Mouse (Mus musculus): ENCODE results near the gene Nemp1. TPM values are rescaled to one million over a fixed set of nuclear protein-coding genes. Genes with fewer than 3 reads are reported as not detected.

The Nemp1 gene
- polyA plus RNA-seq, 1 experiment, result 3.6 TPM

DNA sequence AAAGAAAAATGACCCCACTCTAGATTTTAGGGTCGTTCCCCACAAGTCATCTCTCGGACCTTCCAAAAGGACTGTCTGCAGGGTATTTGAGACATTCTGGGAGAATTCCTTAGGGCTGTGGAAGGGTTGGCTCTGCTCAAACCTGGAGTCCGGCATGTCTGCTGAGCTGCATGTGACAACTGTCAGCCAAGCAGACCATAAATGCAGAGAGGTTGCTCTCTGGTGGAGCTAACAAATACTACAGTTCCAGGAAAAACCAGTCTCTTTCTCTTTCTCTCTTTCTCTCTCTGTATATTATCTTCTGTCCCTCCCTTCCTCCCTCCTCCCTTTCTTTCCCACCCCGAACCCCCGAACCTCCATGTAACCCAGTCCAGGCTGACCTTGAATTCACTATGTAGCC, 67.7 kb downstream of the Nemp1 start:
- DNase-seq, result no peak
- no peak for TF ChIP-seq POLR2A (IDR thresholded peaks at IDR 0.05; ENCODE audit: borderline replicate concordance, extremely low read depth, low read depth, low read length)
- TF ChIP-seq CTCF (IDR thresholded peaks at IDR 0.05; ENCODE audit: insufficient read depth, low read length), result peak; percentile 51; the same call in 1 of the 2 replicates
- Histone ChIP-seq H3K4me1 (ENCODE audit: control insufficient read depth, insufficient read depth, low read length) (peaks cover 19% of the 10 kb centered on the region), H3K4me3 (replicated peaks; ENCODE audit: extremely low read depth, low read depth, low read length) (no peak overlapping the region)
- WGBS, result 34% methylated on average over 5 of the region's 5 CpGs

DNA sequence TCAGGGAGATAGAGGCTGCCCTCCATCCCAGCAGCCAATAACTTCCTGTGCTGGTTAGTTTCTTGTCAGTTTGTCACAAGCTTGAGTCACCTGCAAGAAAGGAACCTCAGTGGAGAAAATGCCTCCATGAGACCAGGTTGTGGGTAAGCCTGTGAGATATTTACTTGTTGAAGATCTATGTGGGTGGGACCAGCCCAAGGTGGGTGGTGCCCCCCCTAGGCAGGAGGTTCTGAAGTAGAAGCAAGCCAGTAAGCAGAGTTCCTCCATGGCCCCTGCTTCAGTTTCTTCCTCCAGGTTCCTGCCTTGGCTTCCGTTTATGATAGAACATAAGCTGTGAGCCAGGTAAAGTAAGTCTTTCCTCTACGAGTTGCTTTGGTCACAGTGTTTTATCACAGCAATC, 69.6 kb downstream of the Nemp1 start:
- H3K4me3 ChIP-seq (replicated peaks; ENCODE audit: extremely low read depth, low read depth, low read length), result no peak overlapping the region
- H3K4me1 ChIP-seq (ENCODE audit: control insufficient read depth, insufficient read depth, low read length), result peaks cover 21% of the 10 kb centered on the region
- no peak for TF ChIP-seq CTCF (IDR thresholded peaks at IDR 0.05; ENCODE audit: insufficient read depth, low read length)
- TF ChIP-seq POLR2A (IDR thresholded peaks at IDR 0.05; ENCODE audit: borderline replicate concordance, extremely low read depth, low read depth, low read length), result no peak
- no peak for DNase-seq
- WGBS, result 65% methylated on average over 2 of the region's 2 CpGs

DNA sequence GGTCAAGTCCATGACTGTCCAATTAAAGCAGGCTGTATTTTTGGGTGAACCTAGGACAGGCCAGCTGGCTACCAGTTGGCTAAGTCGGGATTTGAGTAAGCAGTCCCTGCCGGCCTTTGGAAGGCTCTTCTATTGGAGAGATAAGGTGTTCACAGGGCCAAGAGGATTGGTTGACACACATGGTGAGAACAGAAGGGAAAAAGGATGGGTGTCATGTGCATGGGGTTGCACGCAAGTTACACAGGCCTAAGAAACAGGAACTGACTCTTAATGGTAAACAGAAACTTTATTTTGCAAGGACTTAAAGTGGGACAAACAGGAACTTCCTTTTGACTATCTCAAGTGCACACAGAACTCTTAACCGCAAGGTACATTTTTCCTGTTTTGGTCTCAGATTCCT, 70.2 kb downstream of the Nemp1 start:
- no peak for DNase-seq
- Histone ChIP-seq H3K4me3 (replicated peaks; ENCODE audit: extremely low read depth, low read depth, low read length) (no peak overlapping the region), H3K4me1 (ENCODE audit: control insufficient read depth, insufficient read depth, low read length) (peaks cover 21% of the 10 kb centered on the region)
- no peak for TF ChIP-seq POLR2A (IDR thresholded peaks at IDR 0.05; ENCODE audit: borderline replicate concordance, extremely low read depth, low read depth, low read length)
- no peak for TF ChIP-seq CTCF (IDR thresholded peaks at IDR 0.05; ENCODE audit: insufficient read depth, low read length)
- WGBS, result 30% methylated on average over 4 of the region's 4 CpGs

DNA sequence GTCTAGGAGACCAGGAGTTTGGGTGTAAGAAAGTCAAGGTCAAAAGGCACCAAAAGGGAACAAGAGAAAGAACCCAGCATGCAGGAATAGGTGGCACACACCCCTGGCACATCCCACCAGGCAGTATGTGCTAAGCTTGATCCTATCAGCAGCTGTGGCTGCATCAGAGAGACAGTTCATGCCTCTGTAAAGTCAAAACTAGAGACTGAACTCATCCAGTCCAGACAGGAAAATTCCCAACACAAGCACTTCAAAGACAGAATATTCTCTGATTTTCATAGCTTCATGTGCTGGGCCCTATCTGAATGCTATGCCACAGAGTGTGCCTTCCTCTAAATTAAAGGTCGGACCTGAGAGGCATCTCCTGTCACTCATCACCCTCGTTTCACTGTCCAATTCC, 70.9 kb downstream of the Nemp1 start:
- no peak for DNase-seq
- WGBS, result 42% methylated on average over 2 of the region's 2 CpGs
- Histone ChIP-seq H3K4me1 (ENCODE audit: control insufficient read depth, insufficient read depth, low read length) (peaks cover 21% of the 10 kb centered on the region), H3K4me3 (replicated peaks; ENCODE audit: extremely low read depth, low read depth, low read length) (no peak overlapping the region)
- TF ChIP-seq POLR2A (IDR thresholded peaks at IDR 0.05; ENCODE audit: borderline replicate concordance, extremely low read depth, low read depth, low read length) (no peak), CTCF (IDR thresholded peaks at IDR 0.05; ENCODE audit: insufficient read depth, low read length) (no peak)

DNA sequence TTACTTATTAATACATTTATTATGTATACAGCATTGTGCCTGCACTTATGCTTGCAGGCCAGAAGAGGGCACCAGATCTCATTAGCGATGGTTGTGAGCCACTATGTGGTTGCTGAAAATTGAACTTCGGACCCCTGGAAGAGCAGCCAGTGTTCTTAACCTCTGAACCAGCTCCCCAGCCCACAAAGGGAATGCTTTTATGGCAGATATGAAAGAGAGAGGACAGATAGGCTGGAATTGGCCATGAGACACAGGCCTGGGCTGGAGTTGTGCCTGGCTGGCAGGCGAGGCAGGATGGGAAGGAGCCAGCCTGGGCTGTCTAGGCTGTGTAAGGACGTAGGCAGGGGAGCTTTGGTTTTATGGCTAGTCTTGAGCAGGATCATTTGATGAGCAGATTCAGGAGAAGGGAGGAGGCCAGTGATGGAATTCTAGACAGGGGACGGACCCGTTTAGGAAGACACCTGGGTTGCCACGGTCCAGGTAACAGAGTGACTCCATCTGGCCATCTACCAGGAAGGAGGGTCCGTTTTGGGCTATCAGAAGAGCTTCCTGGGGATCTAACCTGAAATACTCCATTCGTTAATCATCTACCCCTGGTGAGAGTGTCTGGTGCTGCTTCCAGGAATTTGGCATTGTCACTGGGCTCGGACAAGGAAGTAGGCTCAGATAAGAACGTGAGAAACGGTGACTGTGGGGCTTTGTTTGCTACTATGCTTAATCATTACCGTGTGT, 71.6 kb downstream of the Nemp1 start:
- WGBS, result 33% methylated on average over 13 of the region's 13 CpGs
- TF ChIP-seq CTCF (IDR thresholded peaks at IDR 0.05; ENCODE audit: insufficient read depth, low read length), result peak; percentile 45
- no peak for TF ChIP-seq POLR2A (IDR thresholded peaks at IDR 0.05; ENCODE audit: borderline replicate concordance, extremely low read depth, low read depth, low read length)
- Histone ChIP-seq H3K4me1 (ENCODE audit: control insufficient read depth, insufficient read depth, low read length) (peaks cover 21% of the 10 kb centered on the region), H3K4me3 (replicated peaks; ENCODE audit: extremely low read depth, low read depth, low read length) (no peak overlapping the region)
- DNase-seq, result peak; percentile 42

DNA sequence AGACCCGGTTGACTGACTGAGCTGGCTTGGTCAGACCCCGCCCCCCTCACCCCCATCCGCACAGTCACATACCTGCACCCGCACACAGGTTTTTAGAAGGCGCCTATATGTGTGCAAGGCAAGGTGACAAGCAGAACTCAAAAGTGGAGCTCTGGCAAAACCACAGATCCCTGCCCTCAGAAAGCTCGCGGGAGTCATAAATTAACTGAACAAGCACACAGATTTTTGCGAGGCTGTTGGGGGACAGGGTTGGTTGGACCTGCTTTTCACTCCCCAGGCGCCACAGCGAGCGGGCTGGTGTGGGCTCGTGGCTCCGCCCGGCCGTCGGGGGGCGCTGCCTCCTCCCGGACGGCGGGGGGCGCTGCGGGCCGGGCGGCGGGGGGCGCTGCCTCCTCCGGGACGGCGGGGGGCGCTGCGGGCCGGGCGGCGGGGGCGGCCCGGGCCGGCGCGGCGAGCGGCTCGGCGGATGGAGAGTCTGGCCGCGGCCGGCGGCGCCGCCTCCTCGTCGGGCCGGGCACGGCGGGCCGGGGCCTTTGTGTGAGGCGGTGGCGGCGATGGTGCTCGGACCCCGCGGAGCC, 72.5 kb downstream of the Nemp1 start, which contains the start of gene Zbtb39:
Gene Zbtb39 (plus strand): TSS at position 456 of the 578 bp plus-strand sequence.
- H3K4me3 ChIP-seq (replicated peaks; ENCODE audit: extremely low read depth, low read depth, low read length), result peak within 1 kb of the TSS; percentile 78
- TF ChIP-seq POLR2A (IDR thresholded peaks at IDR 0.05; ENCODE audit: borderline replicate concordance, extremely low read depth, low read depth, low read length), result no peak
- 0 out of 2 replicates have a peak, but pooled peaks have one; percentile 3 for TF ChIP-seq CTCF (IDR thresholded peaks at IDR 0.05; ENCODE audit: insufficient read depth, low read length)
- peak; percentile 75 for DNase-seq
- WGBS, result 2% methylated on average over 32 of the region's 61 CpGs
- H3K4me1 ChIP-seq (ENCODE audit: control insufficient read depth, insufficient read depth, low read length), result peaks cover 21% of the 10 kb centered on the region

DNA sequence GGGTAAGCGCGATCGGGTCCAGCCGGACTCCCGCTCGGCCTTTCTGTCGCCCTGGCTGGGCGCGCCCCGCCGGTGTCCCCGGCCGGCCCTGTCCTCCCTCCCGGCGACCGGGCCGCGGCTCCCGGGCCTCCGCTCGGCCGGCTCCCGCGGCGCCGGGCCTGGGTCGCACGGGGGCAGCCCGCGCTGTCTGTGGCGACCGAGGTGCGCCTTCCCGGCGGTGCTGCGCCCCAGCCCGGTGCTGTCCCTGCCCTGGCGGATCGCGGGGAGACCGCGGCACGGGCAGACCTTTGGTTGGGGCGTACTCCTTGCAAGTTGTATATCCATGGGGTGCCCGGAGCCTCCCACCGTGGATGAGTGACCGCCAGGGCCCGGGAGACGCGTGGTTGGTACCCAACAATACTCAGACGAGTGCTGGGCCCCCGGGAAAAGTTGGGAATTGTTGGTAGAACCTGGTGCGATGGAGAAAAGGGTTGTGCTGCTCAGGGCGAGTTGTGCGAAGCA, 73.0 kb downstream of the Nemp1 start:
- WGBS, result under 1% methylated on average over 55 of the region's 55 CpGs
- no peak for DNase-seq
- Histone ChIP-seq H3K4me1 (ENCODE audit: control insufficient read depth, insufficient read depth, low read length) (peaks cover 21% of the 10 kb centered on the region), H3K4me3 (replicated peaks; ENCODE audit: extremely low read depth, low read depth, low read length) (peak overlapping the region; percentile 78)
- TF ChIP-seq CTCF (IDR thresholded peaks at IDR 0.05; ENCODE audit: insufficient read depth, low read length) (no peak), POLR2A (IDR thresholded peaks at IDR 0.05; ENCODE audit: borderline replicate concordance, extremely low read depth, low read depth, low read length) (no peak)

DNA sequence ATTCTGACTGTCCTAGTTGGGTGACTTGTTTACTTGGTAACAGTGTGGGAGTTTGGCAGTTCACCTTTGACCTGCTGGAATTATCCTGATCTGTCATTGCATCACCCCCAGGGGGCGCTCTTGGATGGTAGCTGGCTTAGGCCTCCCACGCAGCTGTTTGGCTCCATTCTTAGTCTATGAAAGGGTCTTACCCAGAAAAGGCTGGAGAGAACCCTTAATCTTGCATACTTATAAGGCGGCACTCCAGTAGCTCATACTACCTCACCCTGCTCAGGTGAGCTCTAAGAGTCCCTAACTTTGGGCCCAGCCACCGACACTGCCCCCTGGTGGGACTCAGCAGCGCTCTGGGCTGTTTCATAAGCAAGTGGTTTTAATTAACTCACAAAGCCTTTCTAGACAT, 78.0 kb downstream of the Nemp1 start:
- no peak overlapping the region for H3K4me3 ChIP-seq (replicated peaks; ENCODE audit: extremely low read depth, low read depth, low read length)
- peak; percentile 59 for DNase-seq
- 68% methylated on average over 5 of the region's 5 CpGs for WGBS
- H3K4me1 ChIP-seq (ENCODE audit: control insufficient read depth, insufficient read depth, low read length), result 0 out of 2 replicates have a peak, but pooled peaks cover 2% of the 10 kb centered on the region
- TF ChIP-seq CTCF (IDR thresholded peaks at IDR 0.05; ENCODE audit: insufficient read depth, low read length), result peak; percentile 65
- no peak for TF ChIP-seq POLR2A (IDR thresholded peaks at IDR 0.05; ENCODE audit: borderline replicate concordance, extremely low read depth, low read depth, low read length)

DNA sequence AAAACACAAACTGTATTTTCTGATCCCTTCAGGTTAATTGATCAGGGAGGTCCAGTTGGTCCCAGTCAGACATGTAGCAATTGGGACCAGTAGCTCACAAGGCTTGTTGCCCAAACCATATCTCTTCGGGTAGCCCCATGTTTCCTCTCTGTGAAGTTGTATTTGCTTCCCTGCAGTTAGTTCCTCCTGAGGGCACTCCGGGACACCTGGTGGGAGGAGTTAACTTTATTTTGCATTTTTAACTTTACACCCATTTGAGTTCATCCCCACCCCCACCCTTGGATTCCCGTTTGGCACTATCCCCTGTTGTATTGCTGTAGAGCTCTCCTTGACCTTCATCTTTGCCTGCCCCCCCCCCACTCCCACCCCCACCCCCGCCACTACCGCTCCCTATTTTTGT, 79.2 kb downstream of the Nemp1 start:
- no peak for TF ChIP-seq POLR2A (IDR thresholded peaks at IDR 0.05; ENCODE audit: borderline replicate concordance, extremely low read depth, low read depth, low read length)
- 54% methylated on average over 5 of the region's 5 CpGs for WGBS
- no peaks in the 10 kb centered on the region for H3K4me1 ChIP-seq (ENCODE audit: control insufficient read depth, insufficient read depth, low read length)
- no peak for DNase-seq
- no peak overlapping the region for H3K4me3 ChIP-seq (replicated peaks; ENCODE audit: extremely low read depth, low read depth, low read length)

DNA sequence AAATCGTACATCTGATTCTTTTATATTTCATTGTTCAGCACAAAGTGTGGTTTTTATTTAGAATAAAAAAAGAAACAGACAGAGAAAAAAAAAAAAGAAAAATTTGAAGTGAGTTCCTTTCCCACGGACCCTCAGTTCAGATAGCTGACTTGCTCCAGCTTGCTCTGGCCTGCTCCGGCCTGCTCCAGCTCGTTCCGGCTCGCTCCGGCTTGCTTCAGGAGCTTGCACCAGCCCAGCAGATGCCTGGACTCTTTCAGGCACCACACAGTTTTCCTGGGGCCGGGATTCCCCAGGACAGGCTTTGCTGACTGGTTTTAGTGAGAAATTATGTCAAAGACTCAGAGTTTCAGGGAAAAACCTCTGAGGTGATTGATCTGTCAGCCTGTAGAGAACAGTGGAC, 80.6 kb downstream of the Nemp1 start:
- Histone ChIP-seq H3K4me3 (replicated peaks; ENCODE audit: extremely low read depth, low read depth, low read length) (no peak overlapping the region), H3K4me1 (ENCODE audit: control insufficient read depth, insufficient read depth, low read length) (no peaks in the 10 kb centered on the region)
- DNase-seq, result no peak
- no peak for TF ChIP-seq CTCF (IDR thresholded peaks at IDR 0.05; ENCODE audit: insufficient read depth, low read length)
- TF ChIP-seq POLR2A (IDR thresholded peaks at IDR 0.05; ENCODE audit: borderline replicate concordance, extremely low read depth, low read depth, low read length), result no peak
- 86% methylated on average over 8 of the region's 8 CpGs for WGBS

Measured in lung, adult 2 months (tissue).